Mouse (Mus musculus) intestine, embryonic 16.5 days (tissue): ENCODE measurements around the gene Six3. TPM values are rescaled to one million over a fixed set of nuclear protein-coding genes. Genes with fewer than 3 reads are reported as not detected.

Source experiments
- ATAC-seq: fragments of 200-750 bp; cut with Nextera tagmentation; 2 replicates; pipeline ENCODE4 v1.8.0; 2017; ENCODE audit warnings: moderate TSS enrichment, moderate library complexity
- H3K27ac ChIP-seq: fragments of 300-500 bp; sonication (generic); 2 replicates; pipeline ENCODE4 v1.5.1; 2014; ENCODE audit warnings: mild to moderate bottlenecking, low read length
- H3K27me3 ChIP-seq: fragments of 300-500 bp; sonication (generic); replicated peaks from 2 replicates; pipeline ENCODE4 v1.6.1; 2014; ENCODE audit warnings: low read length, control low read depth, mixed read lengths; ENCODE audit not compliant: control insufficient read depth, insufficient read depth
- H3K36me3 ChIP-seq: fragments of 300-500 bp; sonication (generic); 2 replicates; pipeline ENCODE4 v1.6.1; 2014; ENCODE audit warnings: low read length, control low read depth; ENCODE audit not compliant: control insufficient read depth, insufficient read depth
- H3K4me1 ChIP-seq: fragments of 300-500 bp; sonication (generic); 2 replicates; pipeline ENCODE4 v1.6.1; 2014; ENCODE audit warnings: low read length, control low read depth, mixed read lengths; ENCODE audit not compliant: control insufficient read depth, insufficient read depth
- H3K4me2 ChIP-seq: fragments of 300-500 bp; sonication (generic); 2 replicates; pipeline ENCODE4 v1.6.1; 2014; ENCODE audit warnings: low read depth, low read length, control low read depth
- H3K4me3 ChIP-seq: fragments of 300-500 bp; sonication (generic); 2 replicates; pipeline ENCODE4 v1.5.1; 2014; ENCODE audit warnings: mild to moderate bottlenecking, low read length
- H3K9ac ChIP-seq: fragments of 300-500 bp; sonication (generic); 2 replicates; pipeline ENCODE4 v1.6.1; 2014; ENCODE audit warnings: low read depth, low read length
- H3K9me3 ChIP-seq: fragments of 300-500 bp; sonication (generic); 2 replicates; pipeline ENCODE4 v1.6.1; 2016; ENCODE audit warnings: low read length, control low read depth; ENCODE audit not compliant: control insufficient read depth
- WGBS: fragments of 180-500 bp; shearing (Covaris S2); extraction: QIAGEN DNeasy Blood & Tissue Kit; methylation state at CpG from one replicate; pipeline ENCODE4 v1.1.7; 2014; 5-methylcytosine and 5-hydroxymethylcytosine counted together
- polyA plus RNA-seq: library from polyadenylated mRNA; unstranded; fragments of >200 nt; fragmentation: Nextera tagmentation; extraction: Ambion mirVana; gene quantifications from 2 replicates; pipeline ENCODE4 v1.2.1, GENCODE M21; 2015

Gene Six3
- polyA plus RNA-seq, 1 experiment from 2014 or later = not detected

DNA sequence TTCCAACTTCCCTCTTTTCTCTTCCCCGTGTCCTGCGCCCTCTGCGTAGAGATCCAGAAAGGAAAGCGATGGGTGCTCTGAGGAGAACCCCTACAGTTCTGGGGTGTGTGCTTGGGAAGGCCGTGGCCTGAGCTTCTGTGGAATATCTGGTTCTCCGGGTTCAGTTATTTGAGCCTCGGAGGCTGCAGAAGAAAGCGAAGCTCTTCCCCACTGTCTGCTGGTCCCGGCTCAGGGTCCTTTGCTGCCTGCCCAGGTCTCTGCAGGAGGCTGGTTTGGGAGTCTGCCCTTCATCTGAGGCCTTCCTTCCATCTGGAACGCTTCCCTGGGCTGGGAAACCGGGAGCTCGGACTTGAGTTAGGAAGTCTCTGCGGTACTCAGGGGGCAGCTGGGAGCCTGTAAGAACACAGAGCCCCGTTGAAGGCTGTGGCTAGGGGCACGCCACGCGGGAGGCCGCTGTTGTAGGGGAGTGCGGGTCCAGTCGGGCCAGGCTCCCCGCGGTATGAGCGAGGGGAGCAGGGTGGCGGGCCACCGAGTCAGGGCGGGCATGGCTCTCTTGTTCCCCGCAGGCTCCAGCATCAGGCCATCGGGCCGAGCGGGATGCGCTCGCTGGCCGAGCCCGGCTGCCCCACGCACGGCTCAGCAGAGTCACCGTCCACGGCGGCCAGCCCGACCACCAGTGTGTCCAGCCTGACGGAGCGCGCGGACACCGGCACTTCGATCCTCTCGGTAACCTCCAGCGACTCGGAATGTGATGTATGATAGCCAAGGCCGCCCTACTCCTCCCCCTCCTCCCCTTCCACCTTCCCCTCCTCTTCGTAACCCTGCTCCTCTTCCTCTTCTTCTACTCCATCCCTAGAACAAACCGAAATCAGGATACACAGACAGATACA lies 10.0 kb downstream of the Six3 start:
- Histone ChIP-seq H3K9ac (no peak overlapping the region), H3K36me3 (no peaks in the 10 kb centered on the region), H3K4me3 (no peak overlapping the region), H3K27ac (no peak overlapping the region), H3K4me2 (no peak overlapping the region), H3K27me3 (peaks cover 84% of the 10 kb centered on the region), H3K4me1 (peaks cover 10% of the 10 kb centered on the region), H3K9me3 (no peaks in the 10 kb centered on the region)
- ATAC-seq = no peak
- WGBS = 1% methylated on average over 44 of the region's 52 CpGs

DNA sequence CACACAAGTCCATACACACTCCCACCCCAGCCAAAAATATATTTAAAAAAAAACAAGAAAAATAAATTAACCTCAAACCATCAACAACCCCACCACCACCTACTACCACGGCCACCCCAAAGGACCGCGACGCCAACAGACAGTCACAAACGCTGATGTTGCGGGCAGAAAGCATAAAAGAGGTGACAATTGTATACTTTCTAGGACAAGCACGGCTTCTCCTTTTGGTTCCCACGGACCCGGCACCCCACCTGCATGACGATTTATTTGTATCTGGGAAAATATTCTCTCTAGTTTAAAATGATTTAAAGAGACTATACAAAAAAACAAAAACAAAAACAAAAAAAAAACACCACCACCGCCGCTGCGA lies 10.6 kb downstream of the Six3 start:
- H3K4me3 ChIP-seq = no peak overlapping the region
- H3K4me1 ChIP-seq = peaks cover 10% of the 10 kb centered on the region
- H3K27ac ChIP-seq = no peak overlapping the region
- H3K4me2 ChIP-seq = no peak overlapping the region
- no peaks in the 10 kb centered on the region for H3K36me3 ChIP-seq
- H3K9ac ChIP-seq = no peak overlapping the region
- no peak for ATAC-seq
- no peaks in the 10 kb centered on the region for H3K9me3 ChIP-seq
- 2% methylated on average over 13 of the region's 13 CpGs for WGBS
- H3K27me3 ChIP-seq = peaks cover 84% of the 10 kb centered on the region

DNA sequence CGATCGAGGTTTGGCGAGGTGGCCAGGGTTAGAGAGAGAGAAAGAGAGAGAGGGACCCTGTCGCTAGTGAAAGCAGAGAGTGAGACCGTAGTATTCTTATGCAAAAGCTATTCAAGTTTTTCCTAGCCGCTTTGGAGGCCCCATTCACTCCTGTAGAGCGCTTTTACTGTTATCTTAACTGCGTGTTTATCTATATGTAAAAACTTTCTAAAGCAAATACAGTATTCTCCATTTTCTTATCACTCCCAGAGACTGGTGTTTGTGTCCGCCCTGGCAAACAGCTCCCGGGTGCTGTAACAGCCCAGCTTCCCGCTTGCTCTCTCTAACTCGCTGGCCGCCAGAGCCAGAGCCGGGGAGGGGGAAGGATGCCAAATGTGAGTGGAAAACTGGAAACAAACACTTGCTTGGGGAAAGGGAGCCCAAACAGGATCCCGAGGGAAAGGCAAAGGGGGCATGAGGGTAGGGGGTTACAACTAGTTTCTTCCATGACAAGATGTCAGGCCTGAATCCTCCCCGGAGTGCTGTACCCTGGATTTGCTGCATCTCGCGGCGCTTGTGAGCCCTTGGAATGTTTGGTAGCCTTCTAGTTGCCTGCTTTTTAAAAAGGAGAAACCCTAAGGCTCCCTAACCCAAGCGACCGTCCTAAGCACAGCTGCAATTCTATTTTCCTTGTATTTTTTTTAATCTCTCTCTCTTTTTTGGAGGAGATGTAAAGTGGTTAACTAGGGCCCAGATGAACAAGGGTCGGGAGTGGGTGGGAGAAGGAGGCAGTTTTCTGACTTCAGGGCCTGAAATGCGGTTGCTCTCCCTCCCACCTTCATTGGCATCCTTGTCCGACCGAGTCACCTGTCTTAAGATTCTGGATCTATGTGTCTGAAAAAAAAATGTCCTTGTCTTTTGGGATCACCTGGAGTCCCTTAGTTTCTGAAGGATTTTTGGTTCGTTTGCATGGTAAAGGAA lies 11.9 kb downstream of the Six3 start:
- H3K4me1 ChIP-seq = peaks cover 10% of the 10 kb centered on the region
- no peaks in the 10 kb centered on the region for H3K9me3 ChIP-seq
- ATAC-seq = no peak
- no peak overlapping the region for H3K4me3 ChIP-seq
- no peaks in the 10 kb centered on the region for H3K36me3 ChIP-seq
- peaks cover 83% of the 10 kb centered on the region for H3K27me3 ChIP-seq
- no peak overlapping the region for H3K27ac ChIP-seq
- WGBS = 2% methylated on average over 26 of the region's 26 CpGs
- no peak overlapping the region for H3K9ac ChIP-seq
- H3K4me2 ChIP-seq = no peak overlapping the region

DNA sequence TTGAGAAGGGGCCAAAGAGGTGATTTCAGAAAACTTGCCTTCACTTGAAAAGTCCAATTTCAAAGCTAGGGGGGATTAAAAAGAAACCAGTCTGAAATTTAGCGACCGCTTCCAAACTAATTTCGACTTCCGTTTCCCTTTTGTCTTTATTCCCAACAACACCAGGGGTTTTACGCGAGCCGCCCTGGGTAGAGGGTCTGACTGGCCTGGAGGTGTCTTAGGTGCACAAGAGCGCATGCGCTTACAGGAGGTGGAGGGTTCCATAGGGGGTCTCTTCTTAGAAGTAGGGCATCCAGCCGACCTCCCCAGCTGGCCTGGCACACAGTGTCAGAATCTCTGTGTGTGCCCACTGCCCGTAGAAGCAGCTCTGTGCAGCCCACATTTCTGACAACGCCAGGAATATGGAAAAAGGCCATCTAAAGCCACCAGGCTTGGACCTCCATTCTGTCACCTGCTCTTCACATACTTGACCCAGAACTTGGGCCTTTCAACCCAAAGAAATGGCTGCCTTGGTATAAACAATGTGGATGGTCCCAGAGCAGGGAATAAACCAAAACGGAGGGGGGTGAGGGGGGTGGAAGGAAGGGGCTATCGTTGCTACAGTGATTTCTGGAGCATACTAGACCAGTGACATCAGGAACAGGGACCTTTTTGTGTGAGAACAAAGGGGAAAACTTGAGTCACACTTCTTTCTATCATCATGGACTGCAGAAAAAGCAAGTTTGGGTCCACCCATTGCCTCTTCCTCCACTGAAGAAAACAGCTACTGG lies 12.9 kb downstream of the Six3 start:
- Histone ChIP-seq H3K4me2 (no peak overlapping the region), H3K4me3 (no peak overlapping the region), H3K9ac (no peak overlapping the region), H3K27me3 (peaks cover 84% of the 10 kb centered on the region), H3K4me1 (peaks cover 6% of the 10 kb centered on the region), H3K36me3 (no peaks in the 10 kb centered on the region), H3K27ac (no peak overlapping the region), H3K9me3 (no peaks in the 10 kb centered on the region)
- 8% methylated on average over 14 of the region's 14 CpGs for WGBS
- ATAC-seq = no peak

DNA sequence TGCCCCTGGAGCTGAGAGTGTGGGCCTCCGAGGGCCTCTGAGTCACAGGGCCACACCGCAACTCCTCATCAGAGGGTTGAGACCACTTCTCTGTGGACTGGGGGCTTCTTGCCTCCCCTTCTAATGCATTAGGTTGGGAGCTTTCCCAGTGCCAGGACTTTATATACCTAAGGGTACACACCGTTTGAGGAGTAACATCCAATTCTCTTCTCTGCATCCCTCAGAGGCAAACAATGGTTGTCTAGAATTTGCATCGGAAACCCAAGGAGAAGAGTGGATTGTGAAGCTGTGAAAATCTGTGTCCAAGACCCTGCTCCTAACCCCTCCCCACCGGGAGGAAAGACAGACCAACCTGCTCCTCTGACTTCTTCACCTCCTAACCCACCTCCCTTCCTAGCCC lies 14.3 kb downstream of the Six3 start:
- WGBS = 42% methylated on average over 5 of the region's 5 CpGs
- Histone ChIP-seq H3K9ac (no peak overlapping the region), H3K27ac (no peak overlapping the region), H3K4me3 (no peak overlapping the region), H3K4me2 (no peak overlapping the region), H3K27me3 (peaks cover 81% of the 10 kb centered on the region), H3K4me1 (no peaks in the 10 kb centered on the region), H3K36me3 (no peaks in the 10 kb centered on the region), H3K9me3 (no peaks in the 10 kb centered on the region)
- no peak for ATAC-seq

DNA sequence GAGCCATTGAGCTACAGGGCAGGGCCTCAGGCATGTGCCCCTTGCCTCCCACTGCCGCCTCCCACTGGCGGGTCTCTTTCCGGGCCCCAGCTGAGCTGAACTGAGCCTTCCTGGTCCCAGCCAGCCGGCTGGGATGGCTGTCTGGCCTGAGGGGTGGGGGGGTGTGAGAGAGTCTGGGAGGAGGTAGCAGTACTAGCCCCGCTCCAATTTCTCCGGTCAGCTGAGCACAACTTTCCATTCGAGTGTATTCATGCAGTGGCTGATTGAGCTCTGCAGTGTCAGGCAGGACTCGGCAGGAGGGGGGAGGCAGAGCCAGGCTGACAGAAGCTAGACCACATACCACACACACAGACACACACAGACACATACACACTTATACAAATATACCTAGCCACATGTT lies 15.4 kb downstream of the Six3 start:
- Histone ChIP-seq H3K9me3 (no peaks in the 10 kb centered on the region), H3K4me1 (no peaks in the 10 kb centered on the region), H3K27ac (no peak overlapping the region), H3K4me3 (no peak overlapping the region), H3K27me3 (peaks cover 74% of the 10 kb centered on the region), H3K9ac (no peak overlapping the region), H3K4me2 (no peak overlapping the region), H3K36me3 (no peaks in the 10 kb centered on the region)
- 23% methylated on average over 8 of the region's 8 CpGs for WGBS
- no peak for ATAC-seq

DNA sequence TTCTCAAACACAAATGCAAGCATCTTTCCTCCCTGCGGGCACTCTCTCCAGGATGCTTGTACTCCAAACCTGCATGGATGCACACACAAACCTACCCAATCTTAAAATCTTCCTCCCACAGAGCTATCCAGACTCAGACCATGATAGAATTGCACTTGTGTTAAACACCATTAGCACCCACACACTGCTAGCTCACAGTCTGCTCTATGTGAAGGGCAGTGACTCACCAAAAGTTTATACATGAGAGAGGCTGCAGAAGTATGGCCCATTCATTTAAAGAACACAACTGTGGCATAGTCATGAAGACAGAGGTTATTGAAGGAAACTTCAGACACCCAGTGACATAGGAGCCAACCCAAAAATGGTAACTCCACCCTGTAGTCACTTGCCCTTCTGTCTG lies 16.0 kb downstream of the Six3 start:
- WGBS = 85% methylated on average over 1 of the region's 1 CpGs
- no peak overlapping the region for H3K27ac ChIP-seq
- H3K36me3 ChIP-seq = no peaks in the 10 kb centered on the region
- no peak overlapping the region for H3K9ac ChIP-seq
- H3K4me1 ChIP-seq = no peaks in the 10 kb centered on the region
- no peak overlapping the region for H3K4me2 ChIP-seq
- no peak overlapping the region for H3K4me3 ChIP-seq
- H3K9me3 ChIP-seq = no peaks in the 10 kb centered on the region
- no peak for ATAC-seq
- H3K27me3 ChIP-seq = peaks cover 78% of the 10 kb centered on the region

DNA sequence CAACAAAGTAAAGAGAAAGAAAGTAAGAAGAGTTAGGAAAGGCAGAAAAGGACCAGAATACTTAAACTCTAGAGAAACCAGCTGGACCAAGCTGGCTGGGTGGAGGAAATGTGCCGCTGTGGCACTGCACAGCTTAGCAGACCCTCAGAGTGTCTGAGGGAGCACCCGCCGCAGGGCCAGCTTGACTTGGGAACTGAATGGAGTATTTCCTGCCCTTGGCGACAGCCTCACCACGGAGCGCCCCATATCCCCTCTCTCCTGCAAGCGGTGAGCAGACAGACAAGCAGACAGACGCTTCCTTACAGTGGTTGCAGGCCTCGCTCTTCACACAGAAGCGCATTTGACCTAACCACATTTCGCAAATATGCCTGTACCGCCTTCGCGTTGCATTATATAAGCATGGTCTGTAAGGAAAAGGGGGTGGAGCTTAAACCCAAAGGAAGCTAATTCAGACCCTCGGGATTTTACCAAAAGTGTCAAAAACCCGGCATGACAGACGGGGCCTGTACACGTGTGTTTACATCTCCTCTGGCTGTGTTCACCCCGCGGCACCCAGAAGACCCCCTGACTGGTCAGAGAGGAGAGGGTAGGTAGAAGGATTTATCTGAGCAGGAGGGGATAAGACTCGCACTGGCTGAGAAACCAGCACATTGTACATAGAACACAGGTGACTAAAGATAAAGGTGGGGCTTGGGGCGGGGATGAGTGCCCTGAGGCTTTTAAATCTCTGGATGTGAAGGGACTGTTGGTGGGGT lies 17.1 kb downstream of the Six3 start:
- no peak overlapping the region for H3K4me2 ChIP-seq
- WGBS = 40% methylated on average over 22 of the region's 22 CpGs

More for the DNA sequence above, 17.1 kb downstream of the Six3 start:
- no peak overlapping the region for H3K27ac ChIP-seq
- ATAC-seq = no peak
- H3K36me3 ChIP-seq = no peaks in the 10 kb centered on the region
- no peak overlapping the region for H3K4me3 ChIP-seq
- no peaks in the 10 kb centered on the region for H3K4me1 ChIP-seq
- H3K9ac ChIP-seq = no peak overlapping the region
- H3K9me3 ChIP-seq = no peaks in the 10 kb centered on the region
- peaks cover 73% of the 10 kb centered on the region for H3K27me3 ChIP-seq
